Mouse (Mus musculus) ZHBTc4 (cell line): ENCODE measurements around the gene Man1a2.

Source experiments
- DNase-seq: peaks from one replicate; pipeline ENCODE4 v3.0.0-alpha.2; 2011; ENCODE audit warnings: low read depth, low spot score

The Man1a2 gene

DNA sequence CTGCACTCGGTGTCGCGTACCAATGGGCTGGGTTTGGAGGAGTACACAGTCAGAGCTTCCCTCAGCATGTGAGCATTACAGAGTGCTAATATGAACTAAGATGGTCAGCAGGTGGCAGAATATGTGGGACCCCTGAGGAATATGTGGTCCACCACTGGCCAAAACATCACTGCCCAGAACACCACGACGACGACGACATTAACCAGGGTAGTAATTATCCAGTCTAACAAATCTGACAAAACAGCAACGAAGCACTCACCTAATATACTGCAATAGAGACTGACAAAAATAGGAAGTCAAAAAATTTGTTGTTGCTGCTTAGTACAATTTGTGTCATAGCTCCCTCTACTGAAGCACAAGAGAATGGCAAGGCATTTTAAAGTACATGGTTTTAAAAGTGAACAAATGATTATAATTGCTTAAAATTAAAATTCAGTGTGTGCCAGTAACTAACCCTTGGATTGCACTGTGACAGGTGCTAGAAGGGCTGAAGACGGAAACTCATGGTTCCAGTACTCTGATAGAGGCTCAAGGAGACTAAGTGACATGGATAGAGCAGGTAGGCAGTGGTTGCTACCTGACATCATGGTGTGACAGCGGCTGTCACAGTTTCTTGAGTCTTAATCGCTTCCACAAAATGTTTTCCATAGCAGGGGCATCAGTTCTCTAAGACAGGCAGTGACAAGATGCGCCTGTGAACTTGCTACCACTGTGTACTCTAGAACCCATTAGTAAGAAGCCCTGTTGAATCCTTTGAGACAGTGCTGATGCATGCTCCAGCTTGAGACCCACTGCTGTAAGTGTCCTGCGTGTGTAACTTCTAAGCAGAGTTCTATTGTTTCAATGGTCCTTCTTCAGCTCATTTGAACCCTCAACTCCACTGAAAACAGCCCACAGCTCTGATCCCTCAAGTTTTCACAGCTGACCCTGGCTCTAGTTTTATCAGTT is 116.6 kb downstream of the Man1a2 start:
- DNase-seq: no peak

DNA sequence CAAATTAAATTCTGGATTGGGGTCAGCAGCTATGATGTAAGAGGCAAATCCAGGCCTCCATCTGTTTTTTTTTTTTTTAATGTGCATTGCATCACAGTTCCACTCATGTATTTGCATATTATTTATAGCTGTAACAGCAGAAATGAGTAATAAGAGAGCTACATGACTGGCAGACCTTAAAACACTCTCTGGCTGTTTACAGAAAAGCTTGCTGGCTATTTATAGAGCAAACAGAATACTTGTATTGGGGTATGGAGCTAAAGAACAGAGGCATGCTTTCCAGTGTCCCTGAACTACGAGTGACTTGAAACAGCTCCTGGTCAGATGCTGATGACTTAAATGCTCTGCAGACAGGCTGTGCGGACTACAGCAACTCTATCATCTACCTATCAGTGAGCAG is 121.7 kb downstream of the Man1a2 start:
- DNase-seq: no peak

DNA sequence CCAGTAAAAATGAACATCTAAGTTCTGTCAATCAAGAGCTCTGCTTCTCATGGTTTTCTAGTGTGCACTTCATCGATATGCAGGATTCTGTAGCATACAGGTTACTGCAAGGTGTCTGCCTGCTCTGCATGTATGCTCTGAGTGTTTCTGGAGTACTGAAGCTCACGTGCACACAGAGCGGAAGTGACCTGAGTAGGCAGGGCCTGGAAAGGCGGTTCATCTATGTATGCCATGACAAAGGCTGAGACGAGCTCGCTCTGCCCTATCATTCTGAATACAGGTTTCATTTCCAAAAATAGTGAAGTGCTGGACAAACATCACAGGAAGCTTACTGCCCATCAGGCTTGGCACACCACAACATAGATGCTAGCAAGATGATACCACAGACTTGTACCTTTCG is 122.8 kb downstream of the Man1a2 start:
- DNase-seq: no peak

DNA sequence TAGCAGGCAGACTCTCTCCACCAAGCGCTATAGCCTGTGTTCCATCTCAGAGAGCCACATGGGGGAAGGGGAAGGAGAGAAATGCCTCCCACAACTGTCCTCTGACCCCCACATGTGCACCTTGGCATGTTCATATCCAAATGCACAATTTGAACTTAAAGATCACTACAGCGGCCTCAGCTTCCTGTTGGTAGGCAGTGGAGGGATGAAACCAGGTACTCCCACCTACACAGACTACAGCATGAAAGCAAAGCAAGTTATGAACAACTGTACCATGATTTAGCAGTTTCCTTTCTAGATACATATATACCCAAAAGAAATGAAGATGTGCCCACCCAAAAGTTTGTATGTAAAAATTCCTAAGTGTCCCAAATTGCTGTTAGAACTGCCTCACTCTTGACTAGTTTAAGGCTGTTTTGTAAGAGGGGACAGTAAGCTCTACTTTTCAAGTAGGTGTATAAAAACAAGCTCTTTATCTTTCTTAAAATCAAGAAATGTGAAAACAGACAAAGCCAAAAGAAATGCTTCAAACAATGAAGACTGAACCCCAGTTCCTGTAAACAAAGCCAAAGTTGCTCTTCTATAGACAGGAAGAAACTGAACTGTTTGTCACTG is 123.6 kb downstream of the Man1a2 start:
- DNase-seq: no peak

DNA sequence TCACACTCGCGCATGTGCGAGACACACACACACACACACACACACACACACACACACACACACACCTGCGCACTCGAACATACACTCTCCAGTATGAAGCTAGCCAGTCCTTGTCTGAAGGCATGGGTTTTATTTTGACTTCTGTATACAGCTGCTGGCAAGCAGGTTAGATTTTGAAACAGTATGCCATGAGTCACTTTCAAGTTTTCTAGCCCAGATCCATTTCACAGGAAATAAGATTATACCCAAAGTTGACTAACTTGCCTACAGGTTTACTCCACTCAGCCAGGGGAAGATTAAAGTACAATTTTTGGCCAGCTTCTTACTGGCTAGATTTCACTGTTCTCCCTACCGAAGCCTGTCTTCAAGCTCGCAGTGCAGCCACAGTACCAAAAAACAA is 125.9 kb downstream of the Man1a2 start:
- no peak for DNase-seq

DNA sequence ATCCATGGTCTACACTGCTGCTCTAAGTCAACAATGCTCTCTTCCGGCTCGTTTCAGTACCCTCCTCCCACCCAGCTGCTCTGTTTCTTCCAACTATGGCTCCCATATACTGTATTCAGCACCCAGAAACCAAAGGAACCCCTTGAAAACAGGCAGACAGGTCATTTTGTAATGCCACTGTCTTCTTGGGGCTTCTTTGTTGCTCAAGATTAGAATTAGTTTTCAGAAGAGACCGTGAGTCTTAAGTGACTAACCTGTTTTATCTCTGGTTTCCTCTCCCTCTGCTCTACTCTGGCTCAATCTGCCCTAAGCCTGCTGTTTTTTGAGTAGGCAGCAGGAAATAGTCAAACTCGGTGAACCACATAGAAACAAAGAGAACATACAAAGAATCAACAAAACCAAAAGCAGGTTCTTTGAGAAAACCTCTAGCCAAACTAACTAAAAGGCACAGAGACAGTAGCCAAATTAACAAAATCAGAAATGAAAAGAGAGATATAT is 127.0 kb downstream of the Man1a2 start:
- no peak for DNase-seq

DNA sequence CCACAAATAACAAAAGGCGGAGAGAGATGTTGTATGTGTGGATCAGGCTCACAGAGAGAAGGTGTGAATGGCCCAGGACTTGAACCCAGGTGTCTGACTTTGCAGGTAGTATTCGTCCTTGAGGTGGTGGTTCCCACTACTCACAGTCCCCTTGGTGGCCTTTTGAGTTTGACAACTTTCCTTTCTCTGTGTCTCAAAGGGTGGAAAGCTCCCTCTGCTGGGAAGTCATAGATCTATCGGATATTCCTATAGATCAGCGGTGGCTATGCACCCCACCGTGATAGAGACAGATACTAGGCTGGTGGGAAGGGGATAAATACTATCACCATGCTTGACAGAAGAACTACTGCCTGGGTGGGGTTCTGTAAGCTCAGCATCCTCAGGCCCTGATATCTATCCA is 130.5 kb downstream of the Man1a2 start:
- DNase-seq: peak; percentile 38

DNA sequence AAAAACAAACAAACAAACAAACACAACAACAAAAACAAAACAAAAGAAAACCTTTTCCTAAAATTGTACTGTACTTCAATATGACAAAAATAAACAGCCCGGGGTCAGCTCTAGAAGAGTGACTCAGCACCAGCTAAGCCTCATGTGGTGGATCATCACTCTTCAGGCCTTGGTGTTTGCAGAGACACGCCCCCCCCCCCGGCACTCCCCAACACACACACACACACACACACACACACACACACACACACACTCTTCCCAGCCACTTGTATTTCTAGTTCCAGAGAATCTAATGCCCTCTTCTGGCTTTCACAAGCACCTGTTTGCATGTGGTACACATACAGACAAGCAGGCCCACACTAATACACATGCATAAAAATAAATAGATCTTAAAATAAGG is 133.1 kb downstream of the Man1a2 start:
- no peak for DNase-seq

DNA sequence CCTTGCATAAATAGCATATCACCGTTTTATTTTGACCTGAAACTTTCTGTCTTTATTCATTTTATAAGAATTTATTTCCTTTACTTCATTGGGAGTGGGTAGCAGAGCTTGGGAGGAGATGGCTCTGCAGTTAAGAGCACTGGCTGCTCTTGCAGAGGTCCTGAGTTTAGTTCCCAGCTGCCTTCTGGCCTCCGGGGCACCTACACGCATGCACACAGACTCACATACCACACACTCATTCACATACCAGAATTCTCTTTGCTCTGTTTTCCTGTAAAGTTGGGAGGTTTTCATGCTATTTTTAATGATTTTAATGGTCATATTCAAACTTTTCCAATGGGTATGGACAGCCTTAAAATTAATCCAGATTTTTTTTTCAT is 137.4 kb downstream of the Man1a2 start:
- DNase-seq: no peak

DNA sequence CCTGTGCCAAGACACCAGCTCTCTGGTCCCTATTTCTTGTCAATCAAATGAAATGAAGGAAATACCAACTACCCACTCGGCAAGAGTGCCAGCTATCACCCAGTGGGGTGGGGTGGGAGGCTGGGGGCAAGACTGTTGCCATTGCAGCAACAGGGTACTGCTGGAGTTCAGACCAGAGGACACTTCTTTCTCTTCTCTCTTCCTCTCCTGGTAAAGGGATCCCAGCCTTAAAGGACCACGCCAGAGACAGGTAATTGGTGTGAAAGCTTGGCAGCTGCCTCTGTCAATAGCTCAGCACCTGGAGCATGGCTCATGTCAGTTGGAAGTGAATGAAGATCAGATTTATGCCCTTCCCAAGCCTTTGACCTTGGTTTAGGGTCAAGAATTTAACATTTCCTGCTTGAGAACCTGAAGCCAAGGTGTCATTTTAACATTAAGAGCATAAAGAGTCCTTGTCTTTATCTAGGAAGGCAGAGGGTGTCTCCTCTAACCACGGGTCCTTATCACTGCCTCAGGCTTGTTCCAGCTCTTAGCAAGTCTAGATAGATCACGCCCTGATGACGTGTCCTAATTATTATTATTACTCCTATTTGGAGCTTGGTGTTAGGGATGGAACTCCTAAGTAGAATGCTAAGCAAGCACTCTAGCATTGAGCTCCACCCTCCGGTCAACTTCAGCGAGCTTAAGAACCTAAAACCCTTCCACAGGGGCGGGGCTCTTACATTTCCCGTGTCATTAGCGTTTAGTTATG is 138.0 kb downstream of the Man1a2 start:
- no peak for DNase-seq

DNA sequence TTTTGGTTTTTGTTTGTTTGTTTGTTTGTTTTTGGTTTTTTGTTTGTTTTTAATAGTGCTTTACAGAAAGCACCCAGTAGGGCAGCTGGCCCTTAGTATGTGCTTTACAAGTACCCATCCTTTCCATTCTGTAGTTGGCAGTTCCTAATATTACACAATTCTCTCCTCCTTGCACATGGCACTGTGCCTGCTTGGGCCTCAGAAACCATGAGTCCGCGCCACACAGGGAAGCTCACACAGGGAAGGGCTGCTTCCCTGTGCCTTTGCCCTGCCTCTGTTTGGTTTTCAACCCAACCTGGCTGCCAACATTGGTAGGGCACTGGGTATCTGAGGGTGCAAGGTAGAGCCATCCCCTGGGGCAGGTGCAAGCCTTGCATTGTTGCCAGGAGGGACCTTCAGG is 148.6 kb downstream of the Man1a2 start:
- no peak for DNase-seq

DNA sequence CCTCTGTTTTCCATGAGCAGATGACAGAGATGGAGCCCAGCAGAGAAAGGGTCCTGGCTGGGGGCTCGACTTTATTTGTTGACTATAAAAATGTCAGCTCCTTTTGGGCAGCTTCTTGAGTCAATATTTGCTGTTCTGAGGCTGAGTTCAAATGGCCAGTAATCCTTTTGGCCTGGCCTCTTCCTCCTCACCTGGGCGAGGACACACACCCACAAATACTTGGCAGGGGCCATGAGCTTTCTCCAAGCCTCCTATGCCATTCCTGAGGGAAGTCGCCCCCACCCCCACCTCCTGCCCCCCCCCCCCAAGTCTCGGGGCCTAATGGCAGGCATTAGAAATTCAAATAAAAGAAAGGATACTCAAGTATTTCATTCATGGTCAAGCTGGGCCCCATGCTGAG is 149.4 kb downstream of the Man1a2 start:
- no peak for DNase-seq

DNA sequence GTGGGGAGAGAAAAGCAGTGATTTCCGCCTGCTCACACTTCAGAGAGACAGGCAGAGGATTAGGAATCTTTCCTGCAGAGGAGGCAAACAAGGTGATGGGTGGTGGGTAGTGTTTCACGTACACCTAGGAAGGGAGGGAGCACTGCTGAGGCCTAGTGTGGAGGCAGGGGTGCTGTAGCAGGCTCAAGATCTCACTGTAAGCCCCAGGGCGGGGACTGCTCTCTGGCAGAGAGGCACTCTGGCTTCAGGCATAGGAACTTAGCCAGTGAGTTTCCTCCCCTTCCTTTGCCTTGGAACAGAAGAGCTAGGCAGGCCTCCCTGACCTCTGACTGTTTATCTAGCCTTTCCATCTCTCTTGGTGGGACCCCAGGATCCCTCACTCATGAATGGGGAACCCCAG is 150.0 kb downstream of the Man1a2 start:
- DNase-seq: peak; percentile 17

DNA sequence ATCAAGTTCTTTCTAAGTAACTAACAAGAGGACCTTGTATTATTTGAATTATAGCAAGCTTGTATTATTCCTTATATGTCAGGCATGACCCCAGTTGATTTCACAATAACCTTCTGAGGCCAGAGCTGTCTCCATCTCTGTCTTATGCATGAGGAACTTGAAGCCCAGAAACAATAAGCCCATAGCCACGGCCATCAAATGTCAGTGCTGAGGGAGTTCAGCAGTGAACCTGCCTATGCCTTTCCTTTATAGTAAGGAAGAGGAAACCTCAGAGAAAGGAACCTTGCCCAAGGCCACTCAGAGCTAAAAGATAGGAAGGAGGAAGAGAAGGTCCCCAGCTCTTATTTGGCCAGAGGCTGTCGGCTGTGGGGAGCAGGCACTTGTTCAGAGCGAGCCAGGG is 150.9 kb downstream of the Man1a2 start:
- DNase-seq: no peak

DNA sequence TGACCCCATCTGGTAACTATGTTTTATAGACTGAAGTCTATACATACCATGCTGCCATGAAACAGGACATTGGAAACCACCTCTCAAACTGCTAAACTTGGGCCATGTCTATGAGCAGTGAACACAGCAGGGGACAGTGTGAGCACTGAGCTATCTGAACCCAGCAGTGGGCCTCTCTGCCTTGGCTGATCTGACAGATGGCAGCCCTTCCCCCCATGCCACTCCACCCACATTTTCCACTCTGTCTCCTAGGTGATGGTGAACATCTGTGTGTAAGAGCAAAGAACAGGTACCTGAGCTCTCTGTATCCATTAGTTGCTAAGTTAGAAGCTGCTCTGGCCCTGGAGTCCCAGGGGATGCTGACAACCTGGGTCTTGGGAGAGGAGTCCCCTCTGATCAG is 151.9 kb downstream of the Man1a2 start:
- DNase-seq: no peak

DNA sequence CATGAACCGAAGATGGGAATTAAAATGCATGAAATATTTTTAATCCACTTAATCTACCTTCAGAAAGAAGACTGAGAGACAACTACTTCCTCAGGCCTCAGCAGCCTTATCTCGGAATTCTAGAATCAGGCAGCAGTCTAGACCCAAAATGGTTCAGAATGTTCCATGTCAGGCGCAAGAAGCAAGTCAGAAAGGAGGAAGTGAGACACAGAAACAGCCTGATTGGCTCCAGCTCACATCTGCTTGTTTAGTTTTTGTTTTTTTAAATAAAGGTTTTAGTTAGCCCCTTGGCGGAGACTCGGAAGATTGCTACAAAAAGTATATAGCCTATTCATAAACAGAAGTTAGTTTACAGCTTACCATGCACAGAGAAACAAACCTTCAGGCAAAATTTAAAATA is 154.4 kb downstream of the Man1a2 start:
- no peak for DNase-seq

DNA sequence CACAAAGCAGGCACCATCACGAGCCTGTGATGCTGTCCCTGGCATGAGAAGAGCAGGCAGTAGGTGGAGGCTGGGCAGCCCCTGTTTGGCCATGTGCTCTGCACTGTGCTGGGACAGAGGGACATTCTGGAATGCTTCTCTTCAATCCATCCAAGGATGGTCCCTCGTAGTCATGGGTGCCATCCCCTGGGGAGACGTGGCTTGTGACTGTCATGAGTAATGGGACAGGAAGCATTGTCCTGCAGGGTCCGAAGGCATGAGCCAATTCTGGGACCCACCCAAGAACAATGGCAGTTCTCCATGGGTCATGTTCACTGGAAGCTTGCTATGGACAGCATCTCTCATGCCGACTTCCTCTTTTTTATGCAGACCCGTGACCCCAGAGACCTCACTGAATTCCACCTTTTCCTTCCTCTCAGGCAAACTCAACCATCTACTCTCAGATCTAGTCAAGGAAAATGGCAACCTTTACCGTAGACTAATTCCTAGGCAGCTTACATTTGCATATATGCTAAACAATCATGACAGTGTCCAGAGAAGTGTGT is 155.0 kb downstream of the Man1a2 start:
- DNase-seq: no peak

DNA sequence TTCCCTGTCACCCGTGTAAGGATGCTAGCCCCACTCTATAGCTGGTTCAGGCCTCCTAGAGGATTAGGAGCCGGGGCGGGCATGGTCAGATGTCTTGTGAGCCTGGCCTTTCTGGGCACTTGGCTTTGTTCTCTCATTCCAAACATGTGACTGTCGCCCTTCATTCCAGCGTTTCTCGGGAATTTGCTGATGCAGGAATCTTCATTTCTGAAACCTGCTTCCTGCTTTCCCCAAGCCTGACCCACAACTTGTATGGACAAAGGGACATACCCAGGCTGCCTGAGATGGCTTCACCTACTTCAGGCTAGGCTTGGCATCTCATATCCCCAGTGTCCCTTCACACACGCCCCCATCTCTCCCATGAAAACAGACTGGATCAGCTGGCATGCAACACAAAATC is 162.6 kb downstream of the Man1a2 start:
- DNase-seq: no peak

DNA sequence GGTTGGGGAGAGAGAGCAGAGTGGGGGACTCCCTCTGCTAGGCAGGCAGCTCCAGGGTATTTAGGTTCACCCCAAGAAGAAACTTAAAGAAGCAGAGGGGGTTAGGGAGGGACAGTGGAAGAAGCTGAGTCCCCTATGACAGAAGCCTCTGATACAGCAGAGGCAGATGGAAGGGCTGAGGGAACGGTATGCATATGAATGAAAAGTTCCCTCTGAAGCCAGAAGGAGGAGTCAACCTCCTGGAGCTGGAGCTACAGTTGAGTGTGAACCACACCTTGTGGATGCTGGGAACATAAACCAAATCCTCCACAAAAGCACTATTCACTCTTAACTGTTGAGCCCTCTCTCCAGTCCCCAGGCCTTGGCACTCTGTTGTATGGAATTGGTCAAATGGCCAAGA is 163.7 kb downstream of the Man1a2 start:
- DNase-seq: peak; percentile 60

DNA sequence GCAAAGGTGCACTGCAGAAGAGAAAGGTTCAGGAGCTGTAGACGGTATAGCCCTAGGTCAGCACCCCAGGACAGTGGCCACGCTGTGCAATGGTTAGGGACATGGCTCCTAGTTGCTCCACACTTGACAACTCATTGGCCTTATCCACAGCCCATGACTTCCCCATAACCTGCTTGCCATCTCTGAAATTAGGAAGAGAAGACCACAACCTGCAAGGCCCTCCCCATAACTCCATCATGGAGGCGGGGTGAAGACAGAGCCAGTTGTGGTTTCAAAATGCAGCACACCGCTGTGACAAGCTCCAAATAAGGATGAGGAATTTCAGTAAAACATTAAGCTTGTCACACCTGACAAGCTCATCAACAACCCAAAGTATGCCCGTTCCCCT is 169.6 kb downstream of the Man1a2 start:
- no peak for DNase-seq

DNA sequence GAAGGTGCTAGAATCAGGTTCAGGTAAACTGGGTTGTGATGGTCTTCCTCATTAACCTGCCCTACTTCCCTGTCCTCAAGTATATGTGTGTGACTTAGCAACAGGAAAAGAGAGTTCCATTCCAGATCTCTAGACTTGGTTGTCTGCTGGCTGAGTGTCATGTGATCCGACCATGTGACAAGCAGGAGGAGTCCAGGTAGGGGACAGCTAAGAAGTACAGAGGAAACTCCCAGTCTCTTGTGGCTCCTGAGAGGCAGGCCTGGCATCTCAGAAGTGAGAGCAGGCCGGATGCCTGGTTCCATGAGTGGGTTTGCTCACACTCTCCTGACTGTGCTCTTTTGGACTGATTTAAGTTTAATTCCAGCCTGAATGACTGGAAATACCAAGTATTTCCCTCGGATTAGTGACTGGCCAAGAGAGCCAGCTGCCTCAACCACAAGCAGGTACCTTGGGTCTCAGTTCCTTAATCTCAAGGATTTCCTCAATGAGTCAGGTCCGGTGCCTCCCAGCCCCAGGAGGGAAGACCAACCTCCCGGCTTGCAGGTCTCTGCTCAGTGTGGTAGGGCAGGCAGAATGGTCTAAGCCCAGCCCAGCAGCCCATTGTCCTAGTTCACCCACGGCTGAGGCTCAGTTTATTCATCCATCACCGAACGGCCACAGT is 170.1 kb downstream of the Man1a2 start:
- no peak for DNase-seq
